Mouse (Mus musculus): ENCODE measurements around the gene Tfap2d. TPM values are rescaled to one million over a fixed set of nuclear protein-coding genes. Genes with fewer than 3 reads are reported as not detected.

Tfap2d gene
- total and polyA plus RNA-seq, 2 experiments from 2014 or later: not detected

DNA sequence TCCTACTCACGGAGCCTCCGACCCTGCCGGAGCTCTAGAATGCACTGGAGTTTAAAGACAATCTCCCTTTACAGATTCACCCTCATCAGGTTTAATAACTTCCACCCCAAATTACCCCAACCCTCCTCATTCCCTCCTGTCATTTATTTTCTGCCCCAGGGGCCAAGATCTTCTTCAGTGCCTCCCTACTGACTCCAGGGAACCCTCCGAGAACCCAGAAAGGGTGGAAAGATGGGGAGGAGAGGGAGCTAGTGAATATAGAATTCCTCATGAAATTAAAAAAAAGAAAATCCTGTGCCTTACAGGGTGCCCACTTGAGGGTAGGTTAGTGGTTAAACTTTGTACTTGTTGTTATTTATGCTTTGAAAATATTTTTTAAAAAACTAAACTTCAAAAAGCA, 104.8 kb downstream of the Tfap2d start:
- no peaks in the 10 kb centered on the region for H3K9me3 ChIP-seq (replicated peaks; ENCODE audit: control insufficient read depth, low read length)
- no peak overlapping the region for H3K27ac ChIP-seq (ENCODE audit: low read depth)
- no peak for TF ChIP-seq CTCF (IDR thresholded peaks at IDR 0.05; ENCODE audit: low read depth)
- no peak for TF ChIP-seq EP300 (IDR thresholded peaks at IDR 0.05; ENCODE audit: low read depth)
- H3K4me3 ChIP-seq (ENCODE audit: low read depth, low read length): no peak overlapping the region
- H3K36me3 ChIP-seq (replicated peaks; ENCODE audit: control insufficient read depth, insufficient read depth, low read length): no peaks in the 10 kb centered on the region
- H3K4me2 ChIP-seq (ENCODE audit: low read depth, low read length): no peak overlapping the region
- ATAC-seq (ENCODE audit: insufficient read depth, low read depth): no peak
- WGBS: 9% methylated on average over 4 of the region's 4 CpGs
- no peaks in the 10 kb centered on the region for H3K4me1 ChIP-seq (ENCODE audit: control insufficient read depth, insufficient read depth)
- DNase-seq (ENCODE audit: low spot score): no peak
- H3K9ac ChIP-seq (replicated peaks; ENCODE audit: low read depth, low read length): no peak overlapping the region
- peaks cover 58% of the 10 kb centered on the region for H3K27me3 ChIP-seq (ENCODE audit: control insufficient read depth, insufficient read depth, low read length)

DNA sequence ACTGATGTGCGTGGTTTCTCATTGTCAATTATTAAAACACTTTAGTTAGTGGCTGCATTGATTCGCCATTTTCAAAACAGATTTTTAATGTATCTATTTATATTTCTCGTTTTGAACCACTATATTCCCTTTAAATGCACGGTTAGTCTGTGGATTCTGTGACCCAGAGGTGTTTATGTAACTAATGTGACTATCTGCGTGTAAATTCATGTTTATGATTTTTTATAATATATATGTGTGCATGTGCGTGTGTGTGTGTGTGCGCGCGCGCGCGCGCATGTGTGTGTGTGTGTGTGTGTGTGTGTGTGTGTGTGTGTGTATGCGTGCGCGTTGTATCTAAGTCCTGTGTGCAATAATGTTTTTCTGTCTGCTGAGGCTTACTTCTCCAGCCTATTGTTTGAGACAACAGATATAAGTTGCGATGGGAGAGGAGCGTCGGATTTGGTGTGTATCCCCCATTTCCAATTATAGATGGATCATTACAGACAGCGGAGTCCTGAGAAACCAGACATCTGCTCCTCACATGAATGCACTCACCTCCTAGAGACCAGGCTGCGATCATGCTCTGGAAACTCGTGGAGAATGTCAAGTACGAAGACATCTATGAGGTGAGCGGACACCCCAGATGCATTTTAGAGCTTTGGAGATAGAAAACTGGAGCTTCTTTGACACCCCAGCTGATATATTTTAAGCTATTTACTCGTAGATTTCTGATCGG, 106.0 kb downstream of the Tfap2d start, which contains the start of gene Tfap2b:
Gene Tfap2b, plus strand, starts transcription at position 274 of the 718 bp plus-strand sequence.
- ATAC-seq (ENCODE audit: insufficient read depth, low read depth): no peak
- Histone ChIP-seq H3K27me3 (ENCODE audit: control insufficient read depth, insufficient read depth, low read length) (peaks cover 69% of the 10 kb centered on the region), H3K9me3 (replicated peaks; ENCODE audit: control insufficient read depth, low read length) (no peaks in the 10 kb centered on the region), H3K4me3 (ENCODE audit: low read depth, low read length) (peak within 1 kb of the TSS; percentile 28), H3K9ac (replicated peaks; ENCODE audit: low read depth, low read length) (no peak within 1 kb of the TSS), H3K4me2 (ENCODE audit: low read depth, low read length) (peak within 1 kb of the TSS; percentile 51), H3K27ac (ENCODE audit: low read depth) (no peak within 1 kb of the TSS), H3K36me3 (replicated peaks; ENCODE audit: control insufficient read depth, insufficient read depth, low read length) (no peaks in the 10 kb centered on the region), H3K4me1 (ENCODE audit: control insufficient read depth, insufficient read depth) (no peaks in the 10 kb centered on the region)
- 4% methylated on average over 26 of the region's 26 CpGs for WGBS
- TF ChIP-seq CTCF (IDR thresholded peaks at IDR 0.05; ENCODE audit: low read depth): no peak
- no peak for DNase-seq (ENCODE audit: low spot score)

DNA sequence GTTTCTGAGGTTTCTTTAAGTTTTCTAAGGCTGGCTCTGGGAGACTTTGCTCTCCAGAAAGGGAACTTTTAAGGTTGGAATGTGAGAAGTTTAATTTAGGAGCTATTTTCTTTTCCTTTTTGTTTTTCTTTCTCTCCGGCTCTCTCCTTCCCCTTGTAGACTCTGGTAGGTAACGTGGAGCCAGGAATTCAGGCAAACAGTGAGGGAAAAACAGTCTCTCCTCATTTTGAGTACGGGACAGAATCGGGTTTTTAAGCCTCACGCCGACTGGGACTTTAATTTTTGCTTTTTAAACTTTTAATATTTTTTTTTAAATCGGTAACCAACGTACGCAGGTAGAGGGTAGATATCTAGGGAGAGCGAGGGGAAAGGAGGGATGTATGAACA, 106.5 kb downstream of the Tfap2d start:
- no peaks in the 10 kb centered on the region for H3K36me3 ChIP-seq (replicated peaks; ENCODE audit: control insufficient read depth, insufficient read depth, low read length)
- H3K9ac ChIP-seq (replicated peaks; ENCODE audit: low read depth, low read length): no peak overlapping the region
- H3K4me2 ChIP-seq (ENCODE audit: low read depth, low read length): peak overlapping the region; percentile 51; the same call in 1 of the 2 replicates
- H3K27ac ChIP-seq (ENCODE audit: low read depth): no peak overlapping the region
- DNase-seq (ENCODE audit: low spot score) (no peak), ATAC-seq (ENCODE audit: insufficient read depth, low read depth) (no peak)
- no peak for TF ChIP-seq CTCF (IDR thresholded peaks at IDR 0.05; ENCODE audit: low read depth)
- TF ChIP-seq EP300 (IDR thresholded peaks at IDR 0.05; ENCODE audit: low read depth): no peak
- H3K27me3 ChIP-seq (ENCODE audit: control insufficient read depth, insufficient read depth, low read length): peaks cover 74% of the 10 kb centered on the region
- H3K4me1 ChIP-seq (ENCODE audit: control insufficient read depth, insufficient read depth): no peaks in the 10 kb centered on the region
- no peak overlapping the region for H3K4me3 ChIP-seq (ENCODE audit: low read depth, low read length)
- no peaks in the 10 kb centered on the region for H3K9me3 ChIP-seq (replicated peaks; ENCODE audit: control insufficient read depth, low read length)
- 2% methylated on average over 10 of the region's 10 CpGs for WGBS

DNA sequence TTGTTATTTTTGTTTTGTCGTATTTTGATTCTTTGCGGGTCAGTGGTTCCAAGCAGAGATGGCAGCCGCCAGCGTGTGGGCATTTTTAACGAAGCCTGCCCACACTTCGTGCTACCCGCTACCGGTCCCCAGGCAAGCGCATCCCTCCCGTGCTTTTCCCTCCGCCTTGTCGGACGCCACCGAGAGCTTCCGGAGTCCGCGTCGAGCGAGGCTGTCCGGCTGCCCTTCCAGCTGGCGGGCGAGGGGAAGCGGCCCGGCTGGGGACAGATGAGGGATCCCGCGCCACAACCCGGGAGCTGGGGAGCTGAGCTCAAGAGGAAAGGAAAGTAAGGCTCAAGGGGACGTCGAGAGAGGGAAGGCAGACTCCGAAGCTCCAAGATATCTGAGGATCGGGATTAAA, 107.0 kb downstream of the Tfap2d start:
- WGBS: under 1% methylated on average over 31 of the region's 31 CpGs
- Histone ChIP-seq H3K4me2 (ENCODE audit: low read depth, low read length) (peak overlapping the region; percentile 51), H3K27ac (ENCODE audit: low read depth) (no peak overlapping the region)

DNA sequence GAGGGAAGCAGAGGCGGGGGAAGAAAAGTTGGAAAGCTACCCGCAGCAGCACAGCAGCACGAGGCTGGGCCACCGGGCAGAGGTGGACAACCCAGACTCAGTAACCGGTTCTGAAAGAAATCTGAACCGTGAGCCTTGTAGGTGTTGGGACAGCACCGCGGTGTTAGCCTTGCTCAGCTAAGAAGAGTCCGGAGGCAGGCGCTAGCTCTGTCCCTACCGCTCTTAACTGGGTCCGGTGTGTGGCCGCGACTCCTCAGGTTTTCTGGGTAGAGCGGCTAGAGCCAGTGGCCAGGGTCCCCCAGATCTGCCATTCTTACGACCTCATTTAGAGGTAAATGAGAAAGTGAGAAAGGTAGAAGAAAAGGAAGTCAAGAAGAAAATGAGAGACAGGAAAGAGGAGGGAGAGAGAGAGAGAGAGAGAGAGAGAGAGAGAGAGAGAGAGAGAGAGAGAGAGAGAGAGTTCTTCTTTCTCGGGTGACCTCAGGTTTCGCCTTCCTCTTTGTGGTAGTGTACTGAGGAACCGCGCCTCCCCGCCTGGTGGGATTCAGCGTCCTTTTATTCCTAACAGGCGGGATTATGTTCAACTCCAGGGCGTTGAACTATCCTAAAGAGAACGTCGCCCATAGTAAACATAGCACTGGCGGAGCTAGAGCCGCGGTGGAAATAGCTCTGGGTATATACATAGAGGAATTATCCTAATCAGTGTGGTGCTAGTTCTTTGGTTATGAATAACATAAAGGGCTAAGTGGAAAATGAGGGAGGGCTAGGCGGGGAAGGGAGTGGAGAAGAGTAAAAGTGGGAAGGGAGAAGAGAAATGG, 107.6 kb downstream of the Tfap2d start:
- peak overlapping the region; percentile 51 for H3K4me2 ChIP-seq (ENCODE audit: low read depth, low read length)
- peaks cover 85% of the 10 kb centered on the region for H3K27me3 ChIP-seq (ENCODE audit: control insufficient read depth, insufficient read depth, low read length)
- no peaks in the 10 kb centered on the region for H3K36me3 ChIP-seq (replicated peaks; ENCODE audit: control insufficient read depth, insufficient read depth, low read length)
- peak overlapping the region; percentile 28 for H3K4me3 ChIP-seq (ENCODE audit: low read depth, low read length)
- no peak overlapping the region for H3K27ac ChIP-seq (ENCODE audit: low read depth)
- no peaks in the 10 kb centered on the region for H3K9me3 ChIP-seq (replicated peaks; ENCODE audit: control insufficient read depth, low read length)
- no peak for ATAC-seq (ENCODE audit: insufficient read depth, low read depth)
- no peak for DNase-seq (ENCODE audit: low spot score)
- no peak overlapping the region for H3K9ac ChIP-seq (replicated peaks; ENCODE audit: low read depth, low read length)
- H3K4me1 ChIP-seq (ENCODE audit: control insufficient read depth, insufficient read depth): no peaks in the 10 kb centered on the region
- TF ChIP-seq EP300 (IDR thresholded peaks at IDR 0.05; ENCODE audit: low read depth) (no peak), CTCF (IDR thresholded peaks at IDR 0.05; ENCODE audit: low read depth) (no peak)
- WGBS: 2% methylated on average over 30 of the region's 30 CpGs

More for the DNA sequence above, 107.0 kb downstream of the Tfap2d start:
- TF ChIP-seq EP300 (IDR thresholded peaks at IDR 0.05; ENCODE audit: low read depth) (no peak), CTCF (IDR thresholded peaks at IDR 0.05; ENCODE audit: low read depth) (no peak)
- DNase-seq (ENCODE audit: low spot score): no peak
- H3K9ac ChIP-seq (replicated peaks; ENCODE audit: low read depth, low read length): no peak overlapping the region
- H3K4me3 ChIP-seq (ENCODE audit: low read depth, low read length): peak overlapping the region; percentile 28
- peaks cover 78% of the 10 kb centered on the region for H3K27me3 ChIP-seq (ENCODE audit: control insufficient read depth, insufficient read depth, low read length)
- ATAC-seq (ENCODE audit: insufficient read depth, low read depth): no peak
- no peaks in the 10 kb centered on the region for H3K4me1 ChIP-seq (ENCODE audit: control insufficient read depth, insufficient read depth)
- H3K36me3 ChIP-seq (replicated peaks; ENCODE audit: control insufficient read depth, insufficient read depth, low read length): no peaks in the 10 kb centered on the region
- H3K9me3 ChIP-seq (replicated peaks; ENCODE audit: control insufficient read depth, low read length): no peaks in the 10 kb centered on the region
